ENCODE assay signal across 22 mouse cellular contexts in genomic region chr11:62557205-62557604, GRCm38 (mm10). TPM values are rescaled to one million over a fixed set of nuclear protein-coding genes. Genes with fewer than 3 reads are reported as not detected.
A peak's percentile ranks its signal among the peaks of the same experiment; 100 is the strongest.
DNase-seq lines count a peak whose midpoint lies in the region; ATAC-seq and TF ChIP-seq lines count a peak whose summit lies in the region.
"Had no signal": no experiment of that assay in that cellular context is flagged by ENCODE, and none has a peak within 500 bp of the region (broad histone marks: within the 10 kb centered on the region; RNA-seq: fewer than 3 reads in every experiment).

No protein-coding gene starts in this region.

- no peak overlapping the region for H3K9ac ChIP-seq in kidney, embryonic 14.5 days (ENCODE audit: low read depth, low read length)
- no peak overlapping the region for H3K9ac ChIP-seq in hindbrain, postnatal 0 days (replicated peaks; ENCODE audit: low read length)
- H3K9ac ChIP-seq: forebrain, embryonic 12.5 days; limb, embryonic 12.5 days; neural tube, embryonic 15.5 days had no signal

- peaks cover 26% of the 10 kb centered on the region for H3K36me3 ChIP-seq in kidney, embryonic 14.5 days (ENCODE audit: control insufficient read depth, insufficient read depth, low read length)
- H3K36me3 ChIP-seq in hindbrain, postnatal 0 days (ENCODE audit: insufficient read depth, low read length) = peaks cover 7% of the 10 kb centered on the region; the same call in 1 of the 2 replicates

- H3K4me3 ChIP-seq in kidney, embryonic 14.5 days (ENCODE audit: low read length) = no peak overlapping the region
- H3K4me3 ChIP-seq in hindbrain, postnatal 0 days (ENCODE audit: low read length) = no peak overlapping the region
- H3K4me3 ChIP-seq: forebrain, embryonic 12.5 days; heart, adult 2 months; hindbrain, embryonic 10.5 days; limb, embryonic 12.5 days; megakaryocyte, embryonic 14.5 days; neural tube, embryonic 15.5 days had no signal

- H3K27ac ChIP-seq in kidney, embryonic 14.5 days (ENCODE audit: low read depth, low read length) = no peak overlapping the region
- no peak overlapping the region for H3K27ac ChIP-seq in hindbrain, postnatal 0 days
- H3K27ac ChIP-seq: forebrain, embryonic 12.5 days; heart, adult 2 months; hindbrain, embryonic 10.5 days; limb, embryonic 12.5 days; neural tube, embryonic 15.5 days had no signal

- H3K4me2 ChIP-seq in kidney, embryonic 14.5 days (replicated peaks; ENCODE audit: low read depth, low read length) = no peak overlapping the region
- no peak overlapping the region for H3K4me2 ChIP-seq in hindbrain, postnatal 0 days (ENCODE audit: low read depth, low read length)
- H3K4me2 ChIP-seq: forebrain, embryonic 12.5 days; limb, embryonic 12.5 days; neural tube, embryonic 15.5 days had no signal

- 68% methylated on average over 5 of the region's 5 CpGs for WGBS in kidney, embryonic 14.5 days
- 71% methylated on average over 5 of the region's 5 CpGs for WGBS in hindbrain, postnatal 0 days

- no peaks in the 10 kb centered on the region for H3K27me3 ChIP-seq in kidney, embryonic 14.5 days (ENCODE audit: control insufficient read depth, insufficient read depth, low read length)
- H3K27me3 ChIP-seq in hindbrain, postnatal 0 days (ENCODE audit: insufficient read depth, low read length) = no peaks in the 10 kb centered on the region
- H3K27me3 ChIP-seq: forebrain, embryonic 12.5 days; limb, embryonic 12.5 days; megakaryocyte, embryonic 14.5 days; neural tube, embryonic 15.5 days had no signal

- H3K9me3 ChIP-seq in kidney, embryonic 14.5 days (ENCODE audit: control insufficient read depth, low read length) = no peaks in the 10 kb centered on the region
- no peaks in the 10 kb centered on the region for H3K9me3 ChIP-seq in hindbrain, postnatal 0 days (ENCODE audit: low read length)
- H3K9me3 ChIP-seq: forebrain, embryonic 12.5 days; hindbrain, embryonic 10.5 days; limb, embryonic 12.5 days; neural tube, embryonic 15.5 days had no signal

- no peak for TF ChIP-seq CTCF in hindbrain, postnatal 0 days (IDR thresholded peaks at IDR 0.05; ENCODE audit: low read depth)

- DNase-seq in kidney, adult 18-20 months = peak; percentile 37
- DNase-seq in retina, embryonic 14.5 days (ENCODE audit: low spot score) = peak; percentile 16
- no peak for DNase-seq in retina, postnatal 1 day
- DNase-seq in kidney, postnatal 25 days = peak; percentile 42 to 76
- DNase-seq in yolk sac, embryonic 10.5 days (ENCODE audit: low spot score) = peak; percentile 67
- no peak for DNase-seq in hindbrain, postnatal 0 days (ENCODE audit: low spot score)
- DNase-seq: cerebellum, adult 8-10 months; gastrocnemius, postnatal 14 days; heart, adult 2 months; layer of hippocampus, adult 9-11 months; lung, adult 18-20 months; lung, postnatal 14 days; right cerebral cortex, postnatal 25 days; thymus, postnatal 25 days had no signal

- H3K4me1 ChIP-seq in kidney, embryonic 14.5 days (ENCODE audit: control insufficient read depth, insufficient read depth, low read length) = peaks cover 20% of the 10 kb centered on the region
- H3K4me1 ChIP-seq in hindbrain, postnatal 0 days (ENCODE audit: insufficient read depth, low read length) = peaks cover 18% of the 10 kb centered on the region

- ATAC-seq in kidney, embryonic 14.5 days (ENCODE audit: low FRiP score, low TSS enrichment) = no peak
- no peak for ATAC-seq in hindbrain, postnatal 0 days
- ATAC-seq in megakaryocyte progenitor cell, adult 5-6 weeks (replicated peaks; ENCODE audit: poor library complexity) = no peak
- ATAC-seq: midbrain, embryonic 16.5 days had no signal

RNA-seq across cellular contexts. Expression of gene Ubb, which starts 6.2 kb away (rescaled TPM):
- 3,178 and 3,504 TPM in 2 replicates for polyA plus RNA-seq in kidney, embryonic 14.5 days (2014; fragmentation: Nextera tagmentation; extraction: Ambion mirVana)
- 1,525 and 1,633 TPM in 2 replicates for total RNA-seq in hindbrain, postnatal 0 days (2014; rRNA removed)
- polyA plus RNA-seq in hindbrain, postnatal 0 days (2015; fragmentation: Nextera tagmentation; extraction: Ambion mirVana) = 4,229 and 4,277 TPM in 2 replicates
- 1,569 and 1,579 TPM in 2 replicates for total RNA-seq in megakaryocyte progenitor cell, adult 5-6 weeks (2015)
- 1,004 and 1,153 TPM in 2 replicates for total RNA-seq in megakaryocyte progenitor cell, adult 5-6 weeks (2017)

RNA-seq across cellular contexts. Expression of gene Trpv2, which starts 17.1 kb away (rescaled TPM):
- 1.2 and 1.4 TPM in 2 replicates for polyA plus RNA-seq in kidney, embryonic 14.5 days (2014; fragmentation: Nextera tagmentation; extraction: Ambion mirVana)
- total RNA-seq in hindbrain, postnatal 0 days (2014; rRNA removed) = 46.2 and 51.0 TPM in 2 replicates
- polyA plus RNA-seq in hindbrain, postnatal 0 days (2015; fragmentation: Nextera tagmentation; extraction: Ambion mirVana) = 24.4 and 24.9 TPM in 2 replicates
- total RNA-seq in megakaryocyte progenitor cell, adult 5-6 weeks (2015) = 9.0 and 13.9 TPM in 2 replicates
- 10.5 and 12.9 TPM in 2 replicates for total RNA-seq in megakaryocyte progenitor cell, adult 5-6 weeks (2017)

RNA-seq across cellular contexts. Expression of gene Cenpv, which starts 18.1 kb away (rescaled TPM):
- polyA plus RNA-seq in kidney, embryonic 14.5 days (2014; fragmentation: Nextera tagmentation; extraction: Ambion mirVana) = 29.8 and 33.1 TPM in 2 replicates
- total RNA-seq in hindbrain, postnatal 0 days (2014; rRNA removed) = 57.9 and 64.1 TPM in 2 replicates
- 32.8 and 37.6 TPM in 2 replicates for polyA plus RNA-seq in hindbrain, postnatal 0 days (2015; fragmentation: Nextera tagmentation; extraction: Ambion mirVana)
- 44.5 and 46.9 TPM in 2 replicates for total RNA-seq in megakaryocyte progenitor cell, adult 5-6 weeks (2015)
- total RNA-seq in megakaryocyte progenitor cell, adult 5-6 weeks (2017) = 13.6 and 25.4 TPM in 2 replicates

Comparison
In these comparisons a context has a peak if more than half of its experiments do, and no peak if none do; other contexts are left out.
1. DNase-seq: peak in kidney, adult 18-20 months (single experiment), retina, embryonic 14.5 days (single experiment), kidney, postnatal 25 days (2 of 2) and yolk sac, embryonic 10.5 days (single experiment); none in retina, postnatal 1 day (single experiment) and hindbrain, postnatal 0 days (single experiment).